Mouse (Mus musculus) layer of hippocampus, postnatal 36 days (tissue): ENCODE results near the gene Angel2. TPM values are rescaled to one million over a fixed set of nuclear protein-coding genes. Genes with fewer than 3 reads are reported as not detected.
"Not testable (repeated sequence)": the region's sequence is repeated elsewhere in the genome, so short reads cannot be mapped to it uniquely, and the experiment has no call there.

ENCODE experiments used
- DNase-seq, 2 experiments: peaks; one replicate each; pipeline ENCODE4 v3.0.0; 2022
- total RNA-seq, 2 experiments: library from RNA; stranded (reverse); gene quantifications; 2 replicates each; pipeline ENCODE4 v1.2.3; 2021

The Angel2 gene
- 10 to 100 TPM; 52.2 to 57.7 TPM for total RNA-seq

- DNase-seq = not testable (repeated sequence)
Observed at GRCm38 (mm10) chr1:190924812-190925211, at the start of gene Angel2. TSS of gene Angel2 (plus strand) at chr1:190925112.

DNA sequence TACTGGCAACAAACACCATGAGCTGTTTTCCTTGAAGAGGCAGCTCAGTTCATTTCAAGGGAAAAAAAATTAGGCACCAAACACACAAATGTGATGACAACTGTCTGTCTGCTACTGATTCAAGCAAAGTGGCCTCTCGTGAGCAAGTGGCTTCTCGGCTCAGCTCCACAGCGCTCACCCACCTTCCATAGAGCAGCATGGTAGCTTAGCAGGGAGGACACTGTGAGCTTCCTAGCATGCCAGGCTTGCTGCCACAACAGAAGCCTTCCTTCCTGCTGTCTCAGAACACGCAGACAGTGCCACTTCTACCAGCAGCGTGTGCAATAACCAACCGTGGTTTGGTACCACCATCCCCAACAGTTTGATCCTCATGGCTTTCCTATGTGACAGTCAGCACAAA, 49.2 kb upstream of the Angel2 start:
- peak; percentile 59 to 65 for DNase-seq

DNA sequence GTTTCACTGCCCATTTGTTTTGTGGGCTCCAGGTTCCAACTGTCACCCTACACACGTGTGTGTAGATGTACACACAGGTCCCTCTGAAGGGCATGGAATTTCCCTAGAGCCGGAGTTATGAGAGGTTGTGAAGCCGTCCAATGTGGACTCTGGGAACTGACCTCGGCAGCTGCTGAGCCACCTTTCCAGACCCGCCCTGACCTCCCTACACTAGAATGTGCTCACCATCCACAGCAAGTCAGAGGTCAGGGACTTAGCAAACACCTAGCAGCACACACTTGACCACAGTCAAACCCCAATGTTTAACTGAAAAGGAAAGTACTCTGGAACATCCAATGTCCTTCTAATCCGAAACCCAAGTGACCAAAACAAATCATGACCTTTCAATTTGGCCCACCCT, 44.3 kb upstream of the Angel2 start:
- no peak for DNase-seq

- no peak for DNase-seq
Observed at GRCm38 (mm10) chr1:190881422-190881821, 43.5 kb upstream of the Angel2 start.

GRCm38 (mm10) chr1:190886014-190886413, 38.9 kb upstream of the Angel2 start:
- DNase-seq = no peak

GRCm38 (mm10) chr1:190888031-190888430, 36.9 kb upstream of the Angel2 start:
- DNase-seq = no peak

DNA sequence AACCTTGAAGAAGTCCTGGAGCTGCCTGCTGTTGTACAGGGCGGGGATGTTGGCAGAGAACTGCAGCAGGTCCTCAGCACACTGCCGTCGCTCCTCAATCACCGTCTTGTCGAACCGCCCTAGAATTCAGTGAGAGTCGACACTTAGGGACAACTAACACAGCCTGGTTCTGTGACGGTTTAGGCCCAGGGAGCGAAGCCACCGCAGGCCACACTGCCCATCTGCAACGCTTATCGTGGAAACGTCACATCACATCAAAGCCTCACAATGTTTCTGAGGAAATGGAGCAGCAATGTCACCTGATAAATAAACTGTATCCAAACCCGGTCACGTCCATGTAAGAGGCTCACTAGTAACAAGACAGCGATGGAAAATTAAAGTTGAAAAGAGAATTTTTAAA, 36.3 kb upstream of the Angel2 start:
- no peak for DNase-seq

DNA sequence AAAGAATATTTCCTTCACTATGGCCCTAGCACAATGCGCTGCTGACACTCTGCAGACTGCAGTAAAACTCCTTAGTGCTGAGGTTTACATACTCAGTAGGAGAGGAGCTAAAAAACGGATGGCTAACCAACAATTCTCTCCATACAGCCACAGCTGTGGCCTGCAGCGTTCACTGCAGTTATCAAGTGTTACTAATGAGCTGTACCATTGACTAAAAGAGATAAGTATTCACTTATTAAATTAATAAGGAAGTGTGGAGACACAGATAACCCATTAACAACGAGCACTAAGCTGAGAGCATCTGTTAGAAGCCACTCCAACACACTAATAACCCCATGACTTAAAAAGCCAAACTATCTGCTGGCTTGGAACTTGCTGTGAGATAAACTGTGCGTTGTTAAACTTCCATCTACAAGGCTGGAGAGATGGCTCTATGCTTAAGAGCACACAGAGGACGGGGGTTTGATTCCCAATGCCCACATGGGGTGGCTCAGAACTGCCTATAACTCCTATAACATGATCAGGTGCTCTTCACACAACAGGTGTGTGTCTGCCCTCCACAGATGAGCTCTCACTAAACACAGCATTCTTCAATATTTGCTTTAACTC, 31.2 kb upstream of the Angel2 start:
- no peak for DNase-seq

GRCm38 (mm10) chr1:190898186-190898585, 26.7 kb upstream of the Angel2 start:
- no peak for DNase-seq

DNA sequence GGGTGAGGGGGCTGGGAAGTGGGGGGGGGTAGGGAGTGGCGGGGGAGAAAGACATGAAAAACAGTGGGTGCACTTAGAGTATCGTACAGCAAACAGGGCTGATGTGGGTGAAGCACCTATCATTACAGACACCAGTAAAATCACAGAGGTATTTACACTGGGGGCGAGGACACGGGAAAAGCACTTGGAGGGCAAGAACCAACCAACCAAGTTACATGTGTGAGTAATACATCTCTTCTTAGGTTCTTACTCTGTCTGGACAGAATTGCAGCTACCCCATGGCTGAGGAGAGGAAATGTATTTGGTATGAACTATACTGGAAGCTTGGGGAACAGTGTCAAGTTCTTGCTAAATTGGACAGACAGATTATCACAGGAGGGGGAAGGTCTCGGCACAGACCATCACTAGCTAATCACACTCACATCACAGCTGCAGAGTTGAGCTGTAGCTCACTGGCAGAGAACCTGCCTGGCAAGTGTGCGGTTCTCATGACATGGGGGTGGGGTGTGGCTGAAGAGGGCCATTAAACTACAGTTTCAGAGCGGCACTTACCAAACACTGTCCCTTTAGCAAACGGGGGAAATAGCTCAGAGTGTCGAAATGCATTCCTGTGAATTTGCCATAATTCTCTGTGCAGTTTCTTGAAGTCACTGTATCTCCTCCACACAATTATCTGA, 25.9 kb upstream of the Angel2 start:
- no peak for DNase-seq

DNA sequence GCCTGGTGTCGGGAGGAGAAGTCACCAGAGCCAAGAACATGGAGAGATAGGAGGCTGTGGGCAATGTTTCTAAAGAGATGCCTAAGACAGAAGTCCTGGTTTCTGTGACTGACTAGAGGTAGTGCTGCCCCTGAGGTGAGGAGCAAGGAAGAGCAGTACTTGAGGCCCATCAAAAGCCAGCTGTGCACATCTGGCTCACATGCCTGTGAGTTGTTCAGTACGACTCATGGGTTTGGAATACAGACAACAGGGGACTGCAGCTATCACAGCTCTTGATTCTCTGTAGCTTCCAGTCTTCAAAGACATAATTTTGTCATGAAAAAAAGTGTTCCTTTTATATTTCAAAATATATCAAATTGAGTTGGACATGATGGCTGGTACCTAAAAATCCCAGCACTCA, 23.8 kb upstream of the Angel2 start:
- DNase-seq = no peak

DNA sequence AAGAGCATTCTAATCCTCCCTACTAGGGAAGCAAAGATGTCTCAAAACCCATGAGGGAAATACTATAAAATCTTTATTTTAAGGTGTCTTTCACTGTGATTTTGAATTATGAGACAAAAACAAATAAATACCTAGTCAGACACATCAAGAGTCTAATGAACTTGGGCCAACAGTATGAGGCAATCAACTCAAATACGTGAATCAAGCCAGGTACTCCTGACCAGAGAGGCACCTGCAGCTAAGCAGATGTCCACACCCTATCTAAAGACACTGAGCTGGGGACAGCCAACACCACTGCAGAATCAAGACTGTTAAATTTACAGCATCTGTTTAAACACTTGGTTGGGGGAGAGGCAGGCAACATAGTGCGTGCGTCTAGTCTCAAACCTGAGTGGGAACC, 20.8 kb upstream of the Angel2 start:
- no peak for DNase-seq

DNA sequence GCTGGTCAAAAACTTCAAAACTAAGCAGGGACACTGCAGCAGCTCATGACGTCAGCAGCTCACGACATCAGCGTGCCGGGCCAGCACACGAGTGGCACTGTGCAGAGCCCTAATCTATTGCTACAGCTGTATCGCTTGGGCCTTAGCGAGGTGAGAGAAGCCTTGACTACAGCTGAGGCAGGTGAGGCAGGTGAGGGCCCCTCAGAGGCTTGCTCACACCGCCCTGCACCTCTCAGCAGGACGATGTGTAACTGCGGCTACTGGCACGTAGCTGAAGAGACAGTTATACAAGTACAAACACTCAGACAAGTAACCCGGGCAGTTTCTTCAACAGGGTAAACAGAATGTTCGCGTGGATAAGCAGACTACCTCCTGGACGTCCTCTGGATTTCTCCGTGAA, 20.2 kb upstream of the Angel2 start:
- no peak for DNase-seq

GRCm38 (mm10) chr1:190910836-190911235, 14.1 kb upstream of the Angel2 start:
- DNase-seq = no peak

GRCm38 (mm10) chr1:190911415-190912123, 13.3 kb upstream of the Angel2 start, which contains the start of gene Rps6kc1:
TSS of gene Rps6kc1 (minus strand) at chr1:190911770.
- peak; percentile 78 for DNase-seq

DNA sequence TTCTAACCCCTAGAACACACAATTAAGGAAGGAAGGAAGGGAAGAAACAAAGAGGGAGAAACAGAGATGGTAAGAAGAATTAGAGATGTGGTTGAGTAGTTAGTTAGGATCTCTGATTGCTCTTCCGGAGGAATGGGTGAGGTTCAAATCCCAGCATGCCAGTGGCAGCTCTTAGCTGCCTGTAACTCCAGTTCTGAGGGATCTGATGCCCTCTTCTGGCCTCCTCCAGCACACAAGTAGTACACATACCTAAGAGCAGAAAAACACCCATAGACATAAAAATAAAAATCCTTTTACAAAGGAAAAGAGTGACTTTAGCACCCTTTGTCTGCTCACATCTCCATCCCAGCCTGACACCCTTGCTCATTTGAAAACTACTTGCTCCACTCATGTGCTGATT, 12.3 kb upstream of the Angel2 start:
- no peak for DNase-seq

DNA sequence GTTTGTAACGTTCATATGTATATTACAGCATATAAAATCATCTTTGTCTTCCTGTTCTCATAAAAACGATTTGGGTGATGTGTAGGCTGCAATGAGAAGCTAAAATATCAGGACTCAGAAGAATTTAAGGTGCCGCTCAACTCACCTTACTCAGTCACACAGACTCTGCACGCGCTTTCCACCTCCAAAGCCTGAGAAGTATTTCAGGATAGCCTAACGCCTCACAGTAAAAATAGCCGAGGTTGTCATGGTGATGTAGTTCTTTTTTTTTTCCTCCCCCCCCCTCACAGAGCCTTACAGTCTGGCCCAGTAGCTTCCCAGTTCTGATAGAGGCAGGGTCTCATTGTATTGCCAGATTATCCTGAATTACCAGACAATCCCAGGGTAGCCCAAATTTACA, 6.0 kb upstream of the Angel2 start:
- DNase-seq = no peak

DNA sequence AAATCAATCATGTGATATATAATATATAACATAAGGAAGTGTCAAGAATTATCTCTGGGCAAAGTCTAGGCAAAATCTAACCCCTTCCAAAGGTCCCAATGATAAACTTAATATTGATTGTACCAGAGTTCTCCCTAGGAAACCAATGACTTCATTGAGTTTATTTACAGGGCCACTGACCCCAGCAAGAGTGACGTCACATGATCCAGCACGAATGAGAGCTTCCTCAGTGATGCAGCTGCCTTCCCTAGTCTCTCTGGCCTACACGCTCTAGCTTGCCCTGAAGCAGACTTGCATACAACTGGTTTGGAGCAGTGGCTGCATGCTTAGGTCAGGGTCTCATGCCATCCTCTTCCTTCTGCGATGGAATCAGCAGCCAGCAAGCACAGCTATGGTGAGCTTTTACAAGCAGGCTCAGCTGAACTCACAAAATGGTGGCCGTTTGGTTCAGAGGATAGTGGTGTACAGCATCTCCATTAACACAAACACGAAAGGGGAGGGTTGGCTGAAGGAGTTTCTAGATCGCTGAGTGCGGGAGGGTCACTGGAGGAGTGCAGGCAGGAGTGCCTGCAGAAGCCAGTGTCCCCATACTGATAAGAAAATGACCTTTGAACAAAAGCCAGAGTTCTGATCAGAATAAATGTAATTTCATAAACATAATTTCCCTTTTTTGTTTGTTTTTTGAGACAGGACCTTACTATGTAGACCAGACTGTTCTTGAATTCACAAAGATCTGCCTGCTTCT, 5.0 kb upstream of the Angel2 start:
- DNase-seq = no peak

DNA sequence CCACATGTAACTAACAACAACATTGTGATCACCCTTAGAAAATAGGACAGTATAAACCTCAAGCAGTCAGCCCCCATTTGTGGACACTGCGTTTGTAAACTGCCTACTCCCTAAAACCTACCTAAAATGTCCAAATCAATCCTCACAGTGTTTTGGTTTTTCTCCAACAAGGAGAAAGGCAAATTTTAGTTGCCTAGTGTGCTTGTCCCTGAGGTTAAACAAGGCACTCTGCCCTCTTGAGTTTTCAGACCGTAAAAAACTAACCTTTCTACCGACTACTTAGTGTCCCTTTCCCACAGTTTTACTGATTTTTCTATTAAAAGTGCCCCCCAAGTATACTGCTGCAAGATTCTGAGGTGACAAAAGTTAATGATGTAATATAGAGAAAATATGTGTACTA, 2.4 kb downstream of the Angel2 start:
- no peak for DNase-seq

GRCm38 (mm10) chr1:190927751-190928369, 2.9 kb downstream of the Angel2 start:
- no peak for DNase-seq

GRCm38 (mm10) chr1:190928370-190929009, 3.6 kb downstream of the Angel2 start:
- DNase-seq = peak; percentile 98
